Mouse (Mus musculus) lung, embryonic 14.5 days (tissue): ENCODE data around the gene Xrcc1. TPM values are rescaled to one million over a fixed set of nuclear protein-coding genes. Genes with fewer than 3 reads are reported as not detected.
"Not testable (repeated sequence)": the region's sequence is repeated elsewhere in the genome, so short reads cannot be mapped to it uniquely, and the experiment has no call there.

Experiments used
- ATAC-seq: fragments of 200-750 bp; cut with Nextera tagmentation; 2 replicates; pipeline ENCODE4 v1.8.0; 2017; ENCODE audit warnings: mild to moderate bottlenecking, moderate TSS enrichment, moderate library complexity; ENCODE audit not compliant: insufficient read depth
- DNase-seq: peaks from one replicate; pipeline ENCODE4 v3.0.0-alpha.2; 2015
- H3K27ac ChIP-seq: fragments of 300-500 bp; sonication (generic); 2 replicates; pipeline ENCODE4 v1.5.1; 2014; ENCODE audit warnings: low read depth, mild to moderate bottlenecking, moderate library complexity
- H3K27me3 ChIP-seq: fragments of 300-500 bp; sonication (generic); 2 replicates; pipeline ENCODE4 v1.6.1; 2014; ENCODE audit warnings: low read length, control low read depth; ENCODE audit not compliant: insufficient read depth
- H3K36me3 ChIP-seq: fragments of 300-500 bp; sonication (generic); 2 replicates; pipeline ENCODE4 v1.6.1; 2014; ENCODE audit warnings: control low read depth; ENCODE audit not compliant: insufficient read depth
- H3K4me1 ChIP-seq: fragments of 300-500 bp; sonication (generic); 2 replicates; pipeline ENCODE4 v1.6.1; 2014; ENCODE audit warnings: antibody characterized with exemption, control low read depth; ENCODE audit not compliant: insufficient read depth
- H3K4me2 ChIP-seq: fragments of 300-500 bp; sonication (generic); 2 replicates; pipeline ENCODE4 v1.6.1; 2014; ENCODE audit warnings: mild to moderate bottlenecking
- H3K4me3 ChIP-seq: fragments of 300-500 bp; sonication (generic); 2 replicates; pipeline ENCODE4 v1.5.1; 2014; ENCODE audit warnings: low read depth, low read length
- H3K9ac ChIP-seq: fragments of 300-500 bp; sonication (generic); 2 replicates; pipeline ENCODE4 v1.6.1; 2014
- H3K9me3 ChIP-seq: fragments of 300-500 bp; sonication (generic); 2 replicates; pipeline ENCODE4 v1.6.1; 2016; ENCODE audit warnings: low read depth, low read length, control low read depth
- CTCF ChIP-seq: IDR thresholded peaks from 2 replicates; pipeline ENCODE4 v1.5.1; 2016; ENCODE audit warnings: antibody characterized with exemption, low read depth
- WGBS: fragments of 180-500 bp; shearing (Covaris S2); extraction: QIAGEN DNeasy Blood & Tissue Kit; methylation state at CpG from one replicate; pipeline ENCODE4 v1.1.7; 2014; 5-methylcytosine and 5-hydroxymethylcytosine counted together
- polyA plus RNA-seq: library from polyadenylated mRNA; unstranded; fragments of >200 nt; fragmentation: Nextera tagmentation; extraction: Ambion mirVana; gene quantifications from 2 replicates; pipeline ENCODE4 v1.2.1, GENCODE M21; 2014

Gene Xrcc1
- polyA plus RNA-seq, 1 experiment from 2014 or later, result 121 TPM

DNA sequence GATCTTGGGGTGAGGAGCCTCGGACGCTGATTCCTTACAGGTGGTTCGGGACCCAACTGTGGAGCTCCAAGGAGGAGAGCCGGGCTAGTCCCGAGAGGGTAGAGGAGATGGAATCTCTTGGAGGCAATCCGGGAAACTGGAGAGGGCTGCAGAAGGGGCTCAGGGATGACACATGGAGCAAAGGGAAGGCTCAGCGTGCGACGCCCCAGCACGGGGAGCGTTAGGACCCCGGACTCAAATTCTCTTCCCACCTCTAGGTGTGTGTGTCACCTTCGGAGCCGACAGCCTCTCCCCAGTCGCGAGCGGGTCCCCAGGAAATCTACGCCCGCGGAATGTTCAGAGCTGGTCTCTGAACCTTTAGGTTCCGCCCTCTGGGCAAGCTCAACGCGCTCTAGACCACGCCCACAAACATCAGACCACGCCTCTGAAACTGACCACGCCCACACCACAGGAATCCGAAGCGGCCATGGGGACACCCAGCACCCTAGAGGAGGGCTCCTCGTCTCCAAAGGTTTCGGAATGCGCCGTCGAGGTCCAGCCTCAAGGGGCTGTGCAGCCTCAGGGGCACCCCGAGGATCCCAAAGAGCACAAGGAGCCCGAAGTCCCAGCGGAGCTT, 64.9 kb downstream of the Xrcc1 start:
- no peaks in the 10 kb centered on the region; the same call in 1 of the 2 replicates for H3K4me1 ChIP-seq
- no peaks in the 10 kb centered on the region for H3K9me3 ChIP-seq
- peak overlapping the region; percentile 38 for H3K9ac ChIP-seq
- peaks cover 3% of the 10 kb centered on the region; the same call in 1 of the 2 replicates for H3K36me3 ChIP-seq
- no peak for TF ChIP-seq CTCF
- ATAC-seq (peak; percentile 69), DNase-seq (peak; percentile 95)
- WGBS, result under 1% methylated on average over 36 of the region's 36 CpGs
- H3K27me3 ChIP-seq, result peaks cover 38% of the 10 kb centered on the region
- no peak overlapping the region for H3K27ac ChIP-seq
- peak overlapping the region; percentile 40 for H3K4me3 ChIP-seq
- peak overlapping the region; percentile 84 for H3K4me2 ChIP-seq

DNA sequence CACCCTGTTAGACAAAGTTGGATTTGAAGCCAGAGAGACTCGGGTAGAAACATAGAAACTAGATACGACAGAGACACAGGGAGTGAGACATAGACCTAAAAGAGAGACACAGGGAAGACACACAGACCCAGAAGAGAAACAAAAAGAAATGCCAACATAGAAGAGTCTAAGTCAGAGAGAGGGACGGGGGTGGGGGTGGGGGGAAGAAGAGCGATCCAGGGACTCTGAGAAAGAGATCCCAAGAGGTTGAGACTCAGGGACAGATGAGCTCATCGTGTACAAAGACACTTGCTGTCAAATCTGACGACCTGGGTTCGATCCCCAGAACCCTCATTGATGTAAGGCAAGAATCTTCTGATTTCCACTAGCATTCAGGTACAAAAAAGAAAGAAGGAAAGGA, 65.6 kb downstream of the Xrcc1 start:
- peaks cover 38% of the 10 kb centered on the region for H3K27me3 ChIP-seq
- H3K27ac ChIP-seq, result no peak overlapping the region
- DNase-seq, result no peak
- no peaks in the 10 kb centered on the region; the same call in 1 of the 2 replicates for H3K4me1 ChIP-seq
- ATAC-seq, result no peak
- WGBS, result 13% methylated on average over 7 of the region's 7 CpGs
- no peaks in the 10 kb centered on the region for H3K9me3 ChIP-seq
- peaks cover 3% of the 10 kb centered on the region; the same call in 1 of the 2 replicates for H3K36me3 ChIP-seq
- peak overlapping the region; percentile 40 for H3K4me3 ChIP-seq
- peak overlapping the region; percentile 84 for H3K4me2 ChIP-seq
- no peak overlapping the region for H3K9ac ChIP-seq
- TF ChIP-seq CTCF, result no peak

DNA sequence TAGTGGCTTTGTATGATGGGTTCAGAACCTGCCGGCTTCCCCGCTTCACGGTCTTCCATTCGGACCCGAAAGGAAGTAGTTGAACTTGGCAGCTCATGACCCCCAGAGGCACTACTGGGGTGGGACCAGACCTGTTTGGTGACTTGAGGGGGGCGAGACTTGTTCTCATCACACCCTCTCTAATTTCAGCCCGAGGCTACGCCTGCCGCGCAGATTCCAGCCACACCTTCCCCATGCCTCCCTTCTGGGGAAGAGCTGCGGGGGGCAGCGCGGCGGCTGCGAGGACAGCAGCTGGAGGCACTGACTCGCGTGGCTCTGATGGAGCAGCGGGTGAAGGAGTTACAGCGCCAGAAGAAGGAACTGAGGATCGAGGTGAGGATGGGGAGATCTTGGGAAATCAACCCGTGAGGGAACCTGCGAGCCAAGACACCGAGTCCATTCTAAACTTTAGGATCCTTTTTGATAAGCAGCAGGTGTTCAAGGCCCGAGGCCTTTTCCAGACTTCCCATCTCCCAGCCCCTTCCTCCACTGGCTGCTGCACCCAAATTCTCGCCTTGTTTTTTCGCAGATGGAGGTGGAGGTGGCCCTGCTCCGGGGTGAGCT, 66.3 kb downstream of the Xrcc1 start:
- no peaks in the 10 kb centered on the region for H3K9me3 ChIP-seq
- H3K4me2 ChIP-seq, result peak overlapping the region; percentile 44
- H3K4me3 ChIP-seq, result peak overlapping the region; percentile 10; the same call in 1 of the 2 replicates
- H3K27ac ChIP-seq, result no peak overlapping the region
- no peak for ATAC-seq
- peaks cover 38% of the 10 kb centered on the region for H3K27me3 ChIP-seq
- no peak for TF ChIP-seq CTCF
- no peak for DNase-seq
- H3K9ac ChIP-seq, result no peak overlapping the region
- no peaks in the 10 kb centered on the region; the same call in 1 of the 2 replicates for H3K4me1 ChIP-seq
- peaks cover 3% of the 10 kb centered on the region; the same call in 1 of the 2 replicates for H3K36me3 ChIP-seq
- 3% methylated on average over 27 of the region's 27 CpGs for WGBS

DNA sequence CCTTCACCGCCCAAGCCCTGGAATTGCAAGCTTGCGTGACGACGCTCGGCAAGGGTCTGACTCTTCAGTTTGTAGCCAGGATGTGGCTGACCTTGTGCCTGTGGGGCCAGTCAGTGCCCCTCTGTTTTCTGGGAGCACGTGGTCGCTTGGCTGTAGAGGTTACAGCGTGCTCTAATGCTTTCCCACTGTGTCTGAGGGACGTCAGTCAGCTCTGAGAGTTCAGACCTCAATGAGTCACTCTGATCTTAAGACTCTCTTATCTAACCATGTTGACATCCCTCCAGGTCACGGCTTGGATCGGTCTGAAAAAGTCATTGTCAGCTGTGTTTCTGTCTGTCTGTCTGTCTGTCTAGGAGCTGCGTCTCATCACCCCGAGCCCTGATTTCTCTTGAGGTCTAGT, 68.7 kb downstream of the Xrcc1 start:
- no peaks in the 10 kb centered on the region for H3K36me3 ChIP-seq
- 52% methylated on average over 13 of the region's 13 CpGs for WGBS
- DNase-seq (no peak), ATAC-seq (no peak)
- no peaks in the 10 kb centered on the region for H3K9me3 ChIP-seq
- H3K27ac ChIP-seq, result no peak overlapping the region
- no peak overlapping the region for H3K9ac ChIP-seq
- no peak overlapping the region for H3K4me3 ChIP-seq
- TF ChIP-seq CTCF, result no peak
- H3K4me1 ChIP-seq, result no peaks in the 10 kb centered on the region; the same call in 1 of the 2 replicates
- H3K27me3 ChIP-seq, result peaks cover 37% of the 10 kb centered on the region
- H3K4me2 ChIP-seq, result no peak overlapping the region

DNA sequence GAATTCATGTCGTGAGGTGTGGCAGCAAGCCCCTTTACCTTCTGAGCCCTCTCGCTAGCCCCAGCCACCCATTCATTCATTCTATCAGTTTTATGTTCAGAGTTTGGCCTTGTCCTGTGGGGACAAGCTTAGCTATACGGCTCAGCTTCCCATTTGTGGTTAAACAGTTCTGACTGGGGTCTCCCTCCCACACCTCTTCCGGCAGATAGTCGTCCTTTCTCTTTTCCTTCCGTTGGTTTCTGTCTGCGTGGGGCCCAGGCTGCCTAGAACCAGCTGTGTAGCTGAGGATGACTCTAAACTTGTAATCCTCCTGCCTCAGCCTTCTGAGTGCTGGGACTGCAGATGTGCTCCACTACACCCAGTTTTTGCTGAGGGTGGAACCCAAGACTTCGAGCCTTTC, 71.7 kb downstream of the Xrcc1 start:
- Histone ChIP-seq H3K4me3 (no peak overlapping the region), H3K27me3 (peaks cover 9% of the 10 kb centered on the region), H3K27ac (no peak overlapping the region), H3K4me1 (no peaks in the 10 kb centered on the region; the same call in 1 of the 2 replicates), H3K9ac (no peak overlapping the region), H3K36me3 (no peaks in the 10 kb centered on the region), H3K4me2 (no peak overlapping the region), H3K9me3 (no peaks in the 10 kb centered on the region)
- ATAC-seq (no peak), DNase-seq (no peak)
- 74% methylated on average over 8 of the region's 8 CpGs for WGBS
- TF ChIP-seq CTCF, result no peak

DNA sequence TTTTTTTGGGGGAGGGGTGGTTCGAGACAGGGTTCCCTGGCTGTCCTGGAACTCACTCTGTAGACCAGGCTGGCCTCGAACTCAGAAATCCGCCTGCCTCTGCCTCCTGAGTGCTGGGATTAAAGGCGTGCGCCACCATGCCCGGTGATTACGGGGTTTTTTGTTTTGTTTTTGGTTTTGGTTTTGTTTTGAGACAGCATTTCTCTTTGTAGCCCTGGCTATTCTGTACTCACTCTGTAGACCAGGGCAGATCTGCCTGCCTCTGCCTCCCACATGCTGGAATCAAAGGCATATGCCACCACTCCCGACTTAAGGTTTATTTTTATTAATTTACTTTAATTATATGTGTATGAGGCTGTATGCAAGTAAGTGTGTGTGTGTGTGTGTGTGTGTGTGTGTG, 72.3 kb downstream of the Xrcc1 start:
- not testable (repeated sequence) for DNase-seq, H3K4me1 ChIP-seq, H3K36me3 ChIP-seq, ATAC-seq, H3K4me2 ChIP-seq, H3K27me3 ChIP-seq, H3K4me3 ChIP-seq, H3K9ac ChIP-seq, H3K27ac ChIP-seq, H3K9me3 ChIP-seq
- WGBS, result 85% methylated on average over 8 of the region's 8 CpGs

DNA sequence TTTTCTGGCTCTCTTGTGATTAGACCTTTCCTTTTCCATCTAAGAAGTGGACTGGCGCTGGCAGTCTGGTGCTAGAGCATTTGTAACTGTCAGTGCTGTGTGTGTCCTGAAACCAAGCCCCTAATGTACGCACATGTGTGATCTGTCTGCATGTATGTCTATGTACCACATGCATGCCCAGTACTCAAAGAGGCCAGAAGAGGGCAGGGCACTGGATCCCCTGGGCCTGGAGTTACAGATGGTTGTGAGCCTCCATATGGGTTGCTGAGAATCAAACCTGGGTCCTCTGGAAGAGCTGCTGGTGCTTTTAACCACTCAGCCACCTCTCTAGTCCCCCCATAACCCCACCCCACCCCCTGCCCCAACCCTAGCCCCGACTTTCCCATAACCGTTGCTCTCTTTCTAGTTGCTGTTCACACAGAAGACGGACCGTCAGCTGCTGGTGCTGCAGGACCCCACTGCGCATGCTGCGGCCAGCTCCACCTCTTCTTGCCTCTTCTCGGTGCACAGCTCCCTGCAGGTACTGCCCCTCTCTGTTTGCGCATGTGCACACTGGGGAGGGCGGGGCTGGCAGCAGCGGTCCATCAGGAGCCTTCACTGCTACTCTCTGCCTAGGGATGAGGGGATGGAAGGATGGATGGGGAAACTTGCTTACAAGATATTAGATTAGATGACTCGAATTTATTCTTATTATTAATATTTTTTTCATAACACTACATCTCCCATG, 73.7 kb downstream of the Xrcc1 start:
- Histone ChIP-seq H3K4me2 (no peak overlapping the region), H3K4me3 (no peak overlapping the region), H3K4me1 (no peaks in the 10 kb centered on the region), H3K9ac (no peak overlapping the region), H3K27me3 (no peaks in the 10 kb centered on the region), H3K9me3 (no peaks in the 10 kb centered on the region), H3K27ac (no peak overlapping the region), H3K36me3 (no peaks in the 10 kb centered on the region)
- ATAC-seq (no peak), DNase-seq (no peak)
- TF ChIP-seq CTCF, result peak; percentile 28; the same call in 1 of the 2 replicates
- 51% methylated on average over 13 of the region's 13 CpGs for WGBS
